ENCODE assay signal across 7 mouse cellular contexts in the genomic region with DNA sequence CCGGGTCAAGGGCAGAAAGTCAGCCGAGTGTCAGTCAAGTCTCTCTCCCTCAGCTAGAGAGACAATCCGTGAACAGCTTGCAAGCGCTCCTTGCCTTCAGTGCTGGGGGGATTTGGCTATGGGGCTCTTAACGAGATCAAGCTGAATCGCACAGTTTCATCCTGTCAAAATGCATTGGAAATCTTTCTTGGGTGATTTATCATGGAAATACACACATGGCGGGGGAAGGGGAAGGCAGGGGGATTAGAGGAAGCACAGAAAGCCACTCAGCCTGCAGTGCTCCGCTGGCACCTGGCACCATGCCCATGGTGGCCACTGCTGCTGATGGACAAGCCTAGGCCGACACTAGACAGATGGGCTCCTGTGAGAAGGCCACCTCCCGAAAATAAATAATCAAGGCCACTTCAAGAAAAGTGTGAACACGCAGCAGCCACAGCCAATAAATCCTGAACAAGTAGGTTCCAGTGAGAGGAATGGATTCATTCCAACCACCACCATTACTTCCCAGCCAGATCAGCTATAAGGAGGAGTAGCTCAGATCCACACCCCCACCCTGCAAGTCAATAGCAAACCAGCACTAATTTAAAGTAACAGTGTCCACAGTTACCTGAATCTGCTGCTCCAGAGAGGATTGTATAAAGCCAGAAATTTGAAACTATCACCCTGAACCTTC.
DNase-seq lines count a peak whose midpoint lies in the region; ATAC-seq and TF ChIP-seq lines count a peak whose summit lies in the region.

No protein-coding gene starts in this region.

- H3K27me3 ChIP-seq in hindbrain, postnatal 0 days (ENCODE audit: insufficient read depth, low read length), result no peaks in the 10 kb centered on the region
- no peaks in the 10 kb centered on the region for H3K27me3 ChIP-seq in midbrain, embryonic 15.5 days (replicated peaks)

- H3K4me1 ChIP-seq in hindbrain, postnatal 0 days (ENCODE audit: insufficient read depth, low read length), result peaks cover 11% of the 10 kb centered on the region; the same call in 1 of the 2 replicates
- peaks cover 12% of the 10 kb centered on the region for H3K4me1 ChIP-seq in midbrain, embryonic 15.5 days

- no peak overlapping the region for H3K9ac ChIP-seq in hindbrain, postnatal 0 days (replicated peaks; ENCODE audit: low read length)
- no peak overlapping the region for H3K9ac ChIP-seq in midbrain, embryonic 15.5 days

- H3K9me3 ChIP-seq in hindbrain, postnatal 0 days (ENCODE audit: low read length), result no peaks in the 10 kb centered on the region
- no peaks in the 10 kb centered on the region for H3K9me3 ChIP-seq in midbrain, embryonic 15.5 days

- no peak overlapping the region for H3K4me2 ChIP-seq in hindbrain, postnatal 0 days (ENCODE audit: low read depth, low read length)
- 0 out of 2 replicates have a peak overlapping the region, but pooled peaks have one; percentile 17 for H3K4me2 ChIP-seq in midbrain, embryonic 15.5 days

- no peaks in the 10 kb centered on the region for H3K36me3 ChIP-seq in hindbrain, postnatal 0 days (ENCODE audit: insufficient read depth, low read length)
- no peaks in the 10 kb centered on the region for H3K36me3 ChIP-seq in midbrain, embryonic 15.5 days (replicated peaks)

- peak; percentile 21 to 33 for DNase-seq in layer of hippocampus, postnatal 14 days (ENCODE audit: low spot score in 2 of 2)
- DNase-seq in layer of hippocampus, postnatal 25 days (ENCODE audit: extremely low spot score in 1 of 2, low spot score in 1 of 2), result no peak
- DNase-seq in cerebellum, postnatal 36 days, result peak; percentile 40 to 41
- peak; percentile 91 for DNase-seq in hindbrain, postnatal 0 days (ENCODE audit: low spot score)
- DNase-seq in ovary, postnatal 10 days (ENCODE audit: low spot score), result no peak
- no peak for DNase-seq in layer of hippocampus, adult 9-10 months (ENCODE audit: low spot score)

- 12% methylated on average over 11 of the region's 11 CpGs for whole genome bisulfite sequencing in hindbrain, postnatal 0 days
- 15% methylated on average over 11 of the region's 11 CpGs for WGBS in midbrain, embryonic 15.5 days

- ATAC-seq in hindbrain, postnatal 0 days, result peak; percentile 95
- peak; percentile 95 for ATAC-seq in midbrain, embryonic 15.5 days (replicated peaks)

- peak overlapping the region; percentile 78 for H3K27ac ChIP-seq in hindbrain, postnatal 0 days
- H3K27ac ChIP-seq in midbrain, embryonic 15.5 days, result peak overlapping the region; percentile 75

- 0 out of 2 replicates have a peak, but pooled peaks have one; percentile 6 for TF ChIP-seq CTCF in hindbrain, postnatal 0 days (IDR thresholded peaks at IDR 0.05; ENCODE audit: low read depth)

- H3K4me3 ChIP-seq in hindbrain, postnatal 0 days (ENCODE audit: low read length), result no peak overlapping the region
- H3K4me3 ChIP-seq in midbrain, embryonic 15.5 days, result no peak overlapping the region

Comparison
In these comparisons a context has a peak if more than half of its experiments do, and no peak if none do; other contexts are left out.
1. DNase-seq: peak in layer of hippocampus, postnatal 14 days (2 of 2), cerebellum, postnatal 36 days (2 of 2) and hindbrain, postnatal 0 days (single experiment); none in layer of hippocampus, postnatal 25 days (0 of 2), ovary, postnatal 10 days (single experiment) and layer of hippocampus, adult 9-10 months (single experiment).